Mouse (Mus musculus): ENCODE results near the gene Arhgef40. TPM values are rescaled to one million over a fixed set of nuclear protein-coding genes. Genes with fewer than 3 reads are reported as not detected.

Arhgef40 gene
- polyA plus RNA-seq, 1 experiment from 2014 or later, result 116 TPM

- WGBS, result 73% methylated on average over 8 of the region's 8 CpGs
- no peaks in the 10 kb centered on the region for H3K27me3 ChIP-seq
- no peak overlapping the region for H3K27ac ChIP-seq
- peaks cover 76% of the 10 kb centered on the region for H3K4me1 ChIP-seq
- H3K4me3 ChIP-seq (replicated peaks), result no peak overlapping the region
- no peak for ATAC-seq (ENCODE audit: low FRiP score)
- 0 out of 2 replicates have a peak overlapping the region, but pooled peaks have one; percentile 7 for H3K9ac ChIP-seq
- no peak overlapping the region for H3K4me2 ChIP-seq
- H3K9me3 ChIP-seq, result no peaks in the 10 kb centered on the region
- peaks cover 68% of the 10 kb centered on the region for H3K36me3 ChIP-seq (replicated peaks)
These were observed 21.7 kb downstream of the Arhgef40 start for GRCm38 (mm10) chr14:52006241-52006640.

DNA sequence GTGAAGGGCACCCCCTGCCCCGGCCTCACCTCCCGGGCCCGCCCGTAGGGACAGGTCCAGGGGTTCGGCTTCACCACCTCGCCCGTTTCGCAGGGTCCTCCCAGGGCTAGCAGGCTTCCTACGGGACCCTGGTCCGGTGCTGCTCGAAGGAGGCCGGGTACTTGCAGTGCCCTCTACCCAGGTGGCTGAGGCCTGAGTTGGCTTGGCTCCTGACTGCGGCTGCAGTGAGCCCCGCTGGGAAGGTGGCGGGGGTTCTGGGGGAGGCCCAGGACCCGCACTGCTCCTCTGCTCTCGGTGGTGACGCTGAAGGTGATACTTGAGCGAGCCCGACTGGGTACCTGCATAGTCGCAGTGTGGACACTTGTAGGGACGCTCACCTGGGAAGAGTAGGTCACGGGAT is 22.3 kb downstream of the Arhgef40 start:
- ATAC-seq (ENCODE audit: low FRiP score), result no peak
- WGBS, result 95% methylated on average over 23 of the region's 23 CpGs
- H3K9me3 ChIP-seq, result no peaks in the 10 kb centered on the region
- H3K4me3 ChIP-seq (replicated peaks), result no peak overlapping the region
- H3K36me3 ChIP-seq (replicated peaks), result peaks cover 67% of the 10 kb centered on the region
- H3K4me2 ChIP-seq, result no peak overlapping the region
- H3K27ac ChIP-seq, result 0 out of 2 replicates have a peak overlapping the region, but pooled peaks have one; percentile 26
- H3K9ac ChIP-seq, result 0 out of 2 replicates have a peak overlapping the region, but pooled peaks have one; percentile 7
- H3K27me3 ChIP-seq, result no peaks in the 10 kb centered on the region
- peaks cover 82% of the 10 kb centered on the region for H3K4me1 ChIP-seq

DNA sequence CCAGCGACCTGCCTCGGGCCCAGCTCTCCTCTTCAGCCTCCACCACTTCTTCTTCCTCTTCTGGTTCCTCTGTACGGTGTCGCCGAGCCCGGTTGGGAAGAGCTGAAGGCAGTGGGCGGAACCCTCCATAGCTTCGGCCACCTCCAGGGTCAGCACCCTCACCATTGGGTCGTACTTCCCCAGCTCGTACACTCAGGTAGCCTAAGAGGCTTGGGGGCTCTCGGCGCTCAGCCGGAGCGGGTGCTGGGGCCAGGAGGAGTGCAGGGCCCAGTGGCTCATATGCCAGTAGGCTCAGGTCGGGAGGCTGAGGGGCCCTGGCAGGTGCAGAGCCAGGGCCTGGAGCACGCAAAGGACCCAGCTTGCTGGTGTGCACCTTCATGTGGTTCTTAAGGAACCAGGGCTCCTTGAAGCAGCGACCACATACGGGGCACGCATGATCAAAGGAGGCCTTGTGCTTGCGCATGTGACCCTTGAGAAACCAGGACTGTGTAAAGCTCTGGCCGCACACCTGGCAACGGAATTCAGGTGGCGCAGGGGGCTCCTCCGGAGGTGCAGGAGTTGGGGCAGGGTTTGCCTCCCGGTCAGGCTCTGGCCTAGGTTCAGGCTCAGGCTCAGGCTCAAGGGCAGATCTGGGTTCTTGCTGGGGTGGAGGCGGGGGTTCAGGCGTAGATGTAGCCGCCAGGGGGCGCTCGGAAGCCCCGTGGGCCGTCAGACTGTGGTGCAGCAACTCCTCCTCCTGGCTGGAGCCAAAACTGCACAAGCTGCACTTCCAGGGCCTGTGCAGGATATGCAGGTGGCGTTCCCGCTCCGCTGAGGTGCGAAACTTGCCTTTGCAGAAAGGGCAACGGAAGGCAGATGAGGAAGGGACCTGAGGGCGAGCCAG is 24.0 kb downstream of the Arhgef40 start:
- Histone ChIP-seq H3K4me3 (replicated peaks) (peak overlapping the region; percentile 47), H3K27me3 (no peaks in the 10 kb centered on the region), H3K4me2 (peak overlapping the region; percentile 83), H3K9me3 (no peaks in the 10 kb centered on the region), H3K9ac (peak overlapping the region; percentile 98), H3K36me3 (replicated peaks) (peaks cover 49% of the 10 kb centered on the region), H3K27ac (peak overlapping the region; percentile 99), H3K4me1 (peaks cover 92% of the 10 kb centered on the region)
- peak; percentile 18 for ATAC-seq (ENCODE audit: low FRiP score)
- WGBS, result 50% methylated on average over 37 of the region's 38 CpGs

- Histone ChIP-seq H3K4me2 (peak overlapping the region; percentile 83), H3K27me3 (no peaks in the 10 kb centered on the region), H3K9ac (peak overlapping the region; percentile 98), H3K27ac (peak overlapping the region; percentile 99), H3K36me3 (replicated peaks) (peaks cover 46% of the 10 kb centered on the region), H3K9me3 (no peaks in the 10 kb centered on the region), H3K4me3 (replicated peaks) (peak overlapping the region; percentile 47), H3K4me1 (peaks cover 84% of the 10 kb centered on the region)
- WGBS, result 19% methylated on average over 26 of the region's 26 CpGs
- ATAC-seq (ENCODE audit: low FRiP score), result no peak
These were observed 24.8 kb downstream of the Arhgef40 start for GRCm38 (mm10) chr14:52009361-52009760.

DNA sequence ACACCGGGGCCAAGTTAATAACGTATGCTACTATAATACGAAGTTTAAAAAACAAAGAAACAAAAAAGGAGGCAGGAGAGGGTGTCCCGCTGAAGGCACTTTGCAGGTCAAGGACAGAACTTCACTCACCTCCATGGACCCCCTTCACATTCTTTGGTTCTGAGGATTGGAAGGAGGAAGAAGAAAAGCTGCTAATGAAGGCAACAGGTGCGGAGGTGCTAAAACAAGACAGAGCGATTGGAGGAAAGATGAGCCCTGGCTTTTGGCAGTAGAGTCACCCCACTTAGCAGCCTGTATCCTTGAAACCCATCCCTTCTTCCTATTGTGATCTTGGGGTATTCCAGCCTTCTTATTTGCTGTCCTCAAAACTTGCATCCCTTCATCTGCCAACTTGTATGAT is 25.3 kb downstream of the Arhgef40 start:
- Histone ChIP-seq H3K9ac (peak overlapping the region; percentile 98), H3K27me3 (no peaks in the 10 kb centered on the region), H3K27ac (peak overlapping the region; percentile 99), H3K9me3 (no peaks in the 10 kb centered on the region), H3K4me1 (peaks cover 79% of the 10 kb centered on the region), H3K4me3 (replicated peaks) (peak overlapping the region; percentile 47), H3K36me3 (replicated peaks) (peaks cover 42% of the 10 kb centered on the region), H3K4me2 (peak overlapping the region; percentile 83)
- WGBS, result 17% methylated on average over 6 of the region's 6 CpGs
- no peak for ATAC-seq (ENCODE audit: low FRiP score)

DNA sequence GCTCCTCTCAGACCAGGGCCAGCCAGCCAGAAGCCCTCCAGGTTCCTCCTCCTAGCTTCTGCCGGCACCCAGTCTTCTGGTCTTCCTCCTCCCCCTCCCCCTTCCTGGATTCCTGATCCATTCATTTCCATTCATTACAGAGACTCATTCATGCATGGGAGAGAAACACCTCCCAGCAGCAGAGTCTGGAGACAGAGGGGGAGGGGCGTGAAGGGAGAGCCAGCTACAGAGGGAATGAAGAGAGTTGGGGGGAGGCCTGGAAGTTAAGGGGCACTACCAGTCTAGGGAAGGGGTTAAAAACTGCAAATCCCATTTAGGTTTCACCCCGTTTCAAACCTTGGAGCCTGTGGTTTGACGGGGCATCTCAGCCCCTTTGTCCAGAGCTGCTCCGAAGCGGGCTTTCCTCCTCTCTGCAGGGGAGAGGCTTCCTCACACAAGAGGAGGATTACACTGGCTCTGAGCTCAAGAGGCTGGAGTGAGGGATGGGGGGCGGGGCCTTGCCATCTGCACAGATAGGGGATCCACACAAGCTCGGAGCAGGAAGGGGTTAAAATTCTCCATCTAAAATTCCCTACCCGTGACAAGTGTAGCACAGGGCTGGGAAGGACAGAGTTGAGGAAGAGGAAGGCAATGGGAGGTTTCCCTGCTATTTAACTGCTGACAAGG is 26.1 kb downstream of the Arhgef40 start:
- Histone ChIP-seq H3K4me3 (replicated peaks) (peak overlapping the region; percentile 47), H3K27ac (peak overlapping the region; percentile 99), H3K4me1 (peaks cover 78% of the 10 kb centered on the region), H3K9me3 (no peaks in the 10 kb centered on the region), H3K36me3 (replicated peaks) (peaks cover 34% of the 10 kb centered on the region), H3K4me2 (peak overlapping the region; percentile 83), H3K27me3 (no peaks in the 10 kb centered on the region), H3K9ac (peak overlapping the region; percentile 98)
- ATAC-seq (ENCODE audit: low FRiP score), result peak; percentile 83
- WGBS, result 0% methylated on average over 9 of the region's 9 CpGs

GRCm38 (mm10) chr14:52011683-52012082 is 27.2 kb downstream of the Arhgef40 start:
- peak overlapping the region; percentile 98; the same call in 1 of the 2 replicates for H3K9ac ChIP-seq
- H3K36me3 ChIP-seq (replicated peaks), result peaks cover 23% of the 10 kb centered on the region
- no peak for ATAC-seq (ENCODE audit: low FRiP score)
- H3K9me3 ChIP-seq, result no peaks in the 10 kb centered on the region
- H3K4me1 ChIP-seq, result peaks cover 78% of the 10 kb centered on the region
- peak overlapping the region; percentile 83 for H3K4me2 ChIP-seq
- WGBS, result 42% methylated on average over 1 of the region's 1 CpGs
- H3K4me3 ChIP-seq (replicated peaks), result peak overlapping the region; percentile 47; the same call in 1 of the 2 replicates
- H3K27ac ChIP-seq, result peak overlapping the region; percentile 99
- H3K27me3 ChIP-seq, result no peaks in the 10 kb centered on the region

DNA sequence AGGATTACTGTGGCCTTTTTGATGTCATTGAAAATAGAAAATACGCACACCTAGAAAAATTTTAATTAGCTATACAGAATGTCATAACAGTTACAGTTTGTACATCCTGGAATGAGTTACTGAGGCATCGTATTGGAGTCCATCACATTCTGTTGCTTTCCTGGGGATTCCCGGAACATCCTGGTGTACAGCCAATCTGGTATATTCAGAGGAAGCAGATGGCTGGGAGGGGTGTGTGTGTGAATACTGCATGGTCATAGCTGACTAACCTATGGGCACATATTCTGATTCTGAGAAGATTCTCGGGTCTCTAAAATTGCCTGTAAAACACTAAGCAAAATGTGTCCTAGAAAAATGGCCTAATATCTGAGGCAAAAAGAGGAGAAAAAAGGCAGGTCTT is 27.6 kb downstream of the Arhgef40 start:
- ATAC-seq (ENCODE audit: low FRiP score), result no peak
- H3K9ac ChIP-seq, result peak overlapping the region; percentile 98; the same call in 1 of the 2 replicates

DNA sequence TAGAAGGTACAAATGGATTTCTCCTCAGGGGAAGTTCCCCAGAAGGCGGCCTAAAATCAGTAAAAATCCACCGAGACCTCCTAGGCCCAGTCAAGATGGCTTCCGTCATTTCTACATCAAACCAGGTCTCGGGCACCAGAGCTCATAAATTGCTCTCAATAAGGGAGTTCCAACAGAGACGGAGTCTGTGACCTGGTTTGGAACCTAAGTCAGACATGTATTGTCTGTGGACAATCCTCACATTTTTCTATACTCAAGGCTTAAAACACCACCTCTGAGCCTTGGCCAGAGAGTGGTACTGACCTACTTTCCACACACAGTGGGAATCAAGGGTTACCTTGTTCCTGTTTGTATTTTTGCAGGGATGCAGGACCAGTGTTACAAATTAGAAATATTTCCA is 28.0 kb downstream of the Arhgef40 start:
- H3K4me3 ChIP-seq (replicated peaks), result peak overlapping the region; percentile 76
- peak overlapping the region; percentile 99 for H3K27ac ChIP-seq
- WGBS, result 35% methylated on average over 5 of the region's 5 CpGs
- H3K9ac ChIP-seq, result peak overlapping the region; percentile 98
- no peak for ATAC-seq (ENCODE audit: low FRiP score)
- peaks cover 15% of the 10 kb centered on the region for H3K36me3 ChIP-seq (replicated peaks)
- H3K4me1 ChIP-seq, result peaks cover 76% of the 10 kb centered on the region
- H3K4me2 ChIP-seq, result peak overlapping the region; percentile 83
- H3K27me3 ChIP-seq, result no peaks in the 10 kb centered on the region
- no peaks in the 10 kb centered on the region for H3K9me3 ChIP-seq

More for the DNA sequence above, 27.6 kb downstream of the Arhgef40 start:
- WGBS, result 68% methylated on average over 4 of the region's 4 CpGs
- Histone ChIP-seq H3K27ac (peak overlapping the region; percentile 99), H3K4me1 (peaks cover 78% of the 10 kb centered on the region), H3K4me2 (peak overlapping the region; percentile 83), H3K27me3 (no peaks in the 10 kb centered on the region), H3K4me3 (replicated peaks) (peak overlapping the region; percentile 76), H3K9me3 (no peaks in the 10 kb centered on the region), H3K36me3 (replicated peaks) (peaks cover 19% of the 10 kb centered on the region)

DNA sequence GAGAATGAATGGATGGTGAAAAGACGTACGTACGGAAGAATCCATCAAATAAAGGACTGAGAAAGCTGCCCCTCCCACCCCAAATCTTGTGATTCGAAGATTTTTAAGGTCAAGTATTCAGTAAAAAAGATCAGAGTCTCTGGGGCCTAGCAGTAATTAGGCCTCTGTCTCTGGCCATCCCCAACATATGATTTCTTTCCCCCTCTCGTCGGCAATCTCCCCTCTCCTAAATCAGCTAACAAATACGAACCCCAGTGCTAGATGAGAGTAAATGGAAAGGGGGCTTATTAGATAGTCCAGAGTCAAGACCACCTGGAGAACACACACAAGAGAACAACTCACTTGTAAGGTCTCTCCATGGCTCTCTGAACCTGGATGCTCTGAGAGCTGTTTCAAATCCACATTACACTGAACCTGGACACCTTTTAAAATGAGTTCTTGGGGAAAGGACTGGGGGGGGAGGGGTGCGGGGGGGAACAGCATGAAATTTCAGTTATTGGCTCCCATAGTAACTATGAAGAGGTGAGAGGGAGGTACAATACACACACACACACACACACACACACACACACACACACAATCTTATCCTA is 28.6 kb downstream of the Arhgef40 start:
- peak overlapping the region; percentile 98 for H3K9ac ChIP-seq
- H3K4me2 ChIP-seq, result peak overlapping the region; percentile 83
- H3K36me3 ChIP-seq (replicated peaks), result peaks cover 13% of the 10 kb centered on the region
- 13% methylated on average over 8 of the region's 8 CpGs for WGBS
- H3K4me1 ChIP-seq, result peaks cover 79% of the 10 kb centered on the region
- no peak for ATAC-seq (ENCODE audit: low FRiP score)
- H3K27ac ChIP-seq, result peak overlapping the region; percentile 99
- peak overlapping the region; percentile 76 for H3K4me3 ChIP-seq (replicated peaks)
- no peaks in the 10 kb centered on the region for H3K9me3 ChIP-seq
- H3K27me3 ChIP-seq, result no peaks in the 10 kb centered on the region

DNA sequence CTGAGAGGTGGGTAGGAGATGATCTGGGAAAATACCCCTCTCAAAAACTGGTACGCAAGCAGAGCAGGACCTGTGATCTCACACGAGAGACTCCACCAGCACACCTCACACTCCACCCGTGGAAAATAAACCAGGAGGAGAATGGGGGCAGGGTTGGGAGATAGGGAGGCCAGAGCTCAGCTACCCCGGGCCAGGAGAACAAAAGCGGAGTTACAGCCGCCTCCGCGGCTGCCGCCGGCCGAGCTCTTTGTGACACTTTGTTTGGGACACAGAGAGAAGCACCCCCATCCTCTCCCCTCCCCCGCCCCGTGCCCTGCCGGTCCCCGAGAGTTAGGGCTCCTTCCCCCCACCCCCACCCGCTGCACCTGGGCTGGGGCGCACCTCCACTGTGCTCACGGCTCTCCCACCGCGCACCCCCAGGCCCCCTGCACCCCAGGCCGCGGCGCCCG is 29.3 kb downstream of the Arhgef40 start:
- Histone ChIP-seq H3K27ac (peak overlapping the region; percentile 99), H3K4me3 (replicated peaks) (peak overlapping the region; percentile 76), H3K27me3 (no peaks in the 10 kb centered on the region), H3K4me1 (peaks cover 79% of the 10 kb centered on the region), H3K9ac (peak overlapping the region; percentile 98), H3K9me3 (no peaks in the 10 kb centered on the region), H3K36me3 (replicated peaks) (peaks cover 6% of the 10 kb centered on the region), H3K4me2 (peak overlapping the region; percentile 83)
- ATAC-seq (ENCODE audit: low FRiP score), result peak; percentile 20; the same call in 1 of the 2 replicates
- 2% methylated on average over 22 of the region's 24 CpGs for WGBS

GRCm38 (mm10) chr14:52014271-52014760 is 29.8 kb downstream of the Arhgef40 start:
- Histone ChIP-seq H3K27me3 (no peaks in the 10 kb centered on the region), H3K4me2 (peak overlapping the region; percentile 83), H3K4me3 (replicated peaks) (peak overlapping the region; percentile 76), H3K9ac (peak overlapping the region; percentile 98), H3K36me3 (replicated peaks) (peaks cover 1% of the 10 kb centered on the region), H3K27ac (peak overlapping the region; percentile 99), H3K9me3 (no peaks in the 10 kb centered on the region), H3K4me1 (peaks cover 79% of the 10 kb centered on the region)
- peak; percentile 16 for ATAC-seq (ENCODE audit: low FRiP score)
- 3% methylated on average over 12 of the region's 80 CpGs for WGBS

Data from forebrain, embryonic 12.5 days (tissue).